Mouse (Mus musculus) heart, embryonic 15.5 days (tissue): ENCODE results near the gene Mob4. TPM values are rescaled to one million over a fixed set of nuclear protein-coding genes. Genes with fewer than 3 reads are reported as not detected.
"Not testable (repeated sequence)": the region's sequence is repeated elsewhere in the genome, so short reads cannot be mapped to it uniquely, and the experiment has no call there.

Source experiments
- ATAC-seq: fragments of 200-750 bp; cut with Nextera tagmentation; replicated peaks from 2 replicates; pipeline ENCODE4 v1.8.0; 2017; ENCODE audit warnings: low read depth, moderate TSS enrichment; ENCODE audit not compliant: insufficient number of reproducible peaks, insufficient read depth, low FRiP score
- H3K27ac ChIP-seq: fragments of 300-500 bp; sonication (generic); 2 replicates; pipeline ENCODE4 v1.5.1; 2015; ENCODE audit warnings: mild to moderate bottlenecking, inconsistent platforms
- H3K27me3 ChIP-seq: fragments of 300-500 bp; sonication (generic); 2 replicates; pipeline ENCODE4 v1.6.1; 2015; ENCODE audit warnings: inconsistent platforms
- H3K36me3 ChIP-seq: fragments of 300-500 bp; sonication (generic); 2 replicates; pipeline ENCODE4 v1.6.1; 2015; ENCODE audit warnings: mild to moderate bottlenecking, inconsistent platforms
- H3K4me1 ChIP-seq: fragments of 300-500 bp; sonication (generic); replicated peaks from 2 replicates; pipeline ENCODE4 v1.6.1; 2015; ENCODE audit warnings: inconsistent platforms
- H3K4me2 ChIP-seq: fragments of 300-500 bp; sonication (generic); 2 replicates; pipeline ENCODE4 v1.6.1; 2015; ENCODE audit warnings: inconsistent platforms, mild to moderate bottlenecking, moderate library complexity
- H3K4me3 ChIP-seq: fragments of 300-500 bp; sonication (generic); 2 replicates; pipeline ENCODE4 v1.5.1; 2015; ENCODE audit warnings: mild to moderate bottlenecking, inconsistent platforms
- H3K9ac ChIP-seq: fragments of 300-500 bp; sonication (generic); 2 replicates; pipeline ENCODE4 v1.6.1; 2015; ENCODE audit warnings: mild to moderate bottlenecking, inconsistent platforms
- H3K9me3 ChIP-seq: fragments of 300-500 bp; sonication (generic); replicated peaks from 2 replicates; pipeline ENCODE4 v1.6.1; 2016; ENCODE audit warnings: inconsistent platforms
- WGBS: fragments of 180-500 bp; shearing (Covaris S2); methylation state at CpG from one replicate; pipeline ENCODE4 v1.1.7; 2015; ENCODE audit warnings: mixed read lengths; 5-methylcytosine and 5-hydroxymethylcytosine counted together
- polyA plus RNA-seq: library from polyadenylated mRNA; unstranded; fragments of >200 nt; fragmentation: Nextera tagmentation; extraction: Ambion mirVana; gene quantifications from 2 replicates; pipeline ENCODE4 v1.2.1, GENCODE M21; 2015

Gene Mob4
- polyA plus RNA-seq, 1 experiment from 2014 or later, result 109 TPM

- ATAC-seq, result no peak
- Histone ChIP-seq H3K4me2 (no peak overlapping the region), H3K36me3 (no peaks in the 10 kb centered on the region), H3K27me3 (no peaks in the 10 kb centered on the region), H3K4me1 (no peaks in the 10 kb centered on the region), H3K9ac (no peak overlapping the region), H3K9me3 (no peaks in the 10 kb centered on the region), H3K4me3 (no peak overlapping the region), H3K27ac (no peak overlapping the region)
- WGBS, result 75% methylated on average over 9 of the region's 9 CpGs
These were observed 24.0 kb upstream of the Mob4 start for GRCm38 (mm10) chr1:55106919-55107585.

- Histone ChIP-seq H3K4me1 (no peaks in the 10 kb centered on the region), H3K4me2 (no peak overlapping the region), H3K36me3 (no peaks in the 10 kb centered on the region), H3K4me3 (no peak overlapping the region), H3K9ac (no peak overlapping the region), H3K27ac (no peak overlapping the region), H3K9me3 (no peaks in the 10 kb centered on the region), H3K27me3 (no peaks in the 10 kb centered on the region)
- WGBS, result 82% methylated on average over 1 of the region's 1 CpGs
- no peak for ATAC-seq
These were observed 23.4 kb upstream of the Mob4 start for GRCm38 (mm10) chr1:55107644-55108043.

DNA sequence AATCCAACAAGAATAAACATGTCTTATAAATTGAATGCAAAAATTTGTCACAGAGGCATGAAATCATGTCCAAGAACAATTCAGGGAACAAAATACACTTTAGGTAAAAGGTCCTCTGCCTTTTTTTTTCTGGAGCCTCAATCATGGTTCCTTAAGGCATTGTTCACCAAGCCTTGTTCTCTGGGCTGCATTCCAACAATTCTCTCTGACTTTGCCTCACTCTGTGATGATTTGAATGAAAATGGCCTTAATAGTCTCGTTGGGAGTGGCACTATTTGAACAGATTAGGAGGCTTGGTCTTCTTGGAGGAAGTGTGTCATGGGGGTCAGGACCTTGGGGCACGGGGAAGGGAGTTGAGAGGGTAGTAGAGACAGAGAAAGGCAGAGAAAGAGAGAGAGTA lies 22.6 kb upstream of the Mob4 start:
- no peaks in the 10 kb centered on the region for H3K36me3 ChIP-seq
- H3K4me1 ChIP-seq, result no peaks in the 10 kb centered on the region
- H3K9me3 ChIP-seq, result no peaks in the 10 kb centered on the region
- H3K27me3 ChIP-seq, result no peaks in the 10 kb centered on the region
- no peak overlapping the region for H3K4me3 ChIP-seq
- no peak overlapping the region for H3K9ac ChIP-seq
- H3K4me2 ChIP-seq, result no peak overlapping the region
- 43% methylated on average over 2 of the region's 2 CpGs for WGBS
- no peak overlapping the region for H3K27ac ChIP-seq
- no peak for ATAC-seq

DNA sequence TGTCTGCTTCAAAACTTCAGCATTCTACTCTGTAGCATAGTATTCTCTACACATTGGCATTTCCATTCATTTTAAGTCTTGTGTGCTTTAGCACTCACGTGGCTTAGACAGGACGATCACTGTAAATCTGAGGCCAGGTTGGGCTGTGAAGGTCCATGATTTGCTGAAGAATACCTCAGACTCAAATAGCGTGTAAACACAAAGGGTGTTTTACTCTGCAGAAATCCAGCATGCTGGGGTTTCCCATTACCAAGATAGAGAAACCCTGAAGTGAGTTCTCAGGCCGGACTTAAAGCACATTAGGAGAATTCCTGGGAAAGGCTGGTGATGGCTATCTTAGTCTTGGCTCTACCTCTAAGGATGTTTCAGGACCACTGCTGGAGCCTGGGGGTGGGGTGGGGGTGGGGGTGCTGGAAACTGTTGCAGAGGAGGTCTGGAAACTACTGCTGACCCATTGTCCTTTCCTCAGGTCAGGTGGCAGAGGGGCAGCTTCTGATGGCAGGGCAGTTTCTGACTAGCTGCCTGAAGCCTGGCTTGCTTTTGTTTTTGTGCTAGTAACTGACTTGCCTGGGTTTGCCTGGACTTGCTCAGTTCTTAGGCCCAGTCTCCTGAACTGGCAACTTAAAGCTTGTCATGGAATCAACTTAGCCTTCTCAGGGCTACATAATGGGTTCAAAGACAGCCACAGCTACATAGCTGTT lies 21.8 kb upstream of the Mob4 start:
- WGBS, result 79% methylated on average over 4 of the region's 4 CpGs
- no peaks in the 10 kb centered on the region for H3K36me3 ChIP-seq
- ATAC-seq, result no peak

GRCm38 (mm10) chr1:55123046-55123445 lies 8.0 kb upstream of the Mob4 start:
- no peak for ATAC-seq
- no peaks in the 10 kb centered on the region for H3K36me3 ChIP-seq
- no peak overlapping the region for H3K4me3 ChIP-seq
- no peaks in the 10 kb centered on the region for H3K4me1 ChIP-seq
- no peaks in the 10 kb centered on the region for H3K9me3 ChIP-seq
- H3K9ac ChIP-seq, result no peak overlapping the region
- H3K4me2 ChIP-seq, result no peak overlapping the region
- 81% methylated on average over 5 of the region's 5 CpGs for WGBS
- no peaks in the 10 kb centered on the region for H3K27me3 ChIP-seq
- H3K27ac ChIP-seq, result no peak overlapping the region

More for the DNA sequence above, 21.8 kb upstream of the Mob4 start:
- no peaks in the 10 kb centered on the region for H3K4me1 ChIP-seq
- H3K4me3 ChIP-seq, result no peak overlapping the region
- H3K4me2 ChIP-seq, result no peak overlapping the region
- no peaks in the 10 kb centered on the region for H3K9me3 ChIP-seq
- no peaks in the 10 kb centered on the region for H3K27me3 ChIP-seq
- no peak overlapping the region for H3K27ac ChIP-seq
- no peak overlapping the region for H3K9ac ChIP-seq

DNA sequence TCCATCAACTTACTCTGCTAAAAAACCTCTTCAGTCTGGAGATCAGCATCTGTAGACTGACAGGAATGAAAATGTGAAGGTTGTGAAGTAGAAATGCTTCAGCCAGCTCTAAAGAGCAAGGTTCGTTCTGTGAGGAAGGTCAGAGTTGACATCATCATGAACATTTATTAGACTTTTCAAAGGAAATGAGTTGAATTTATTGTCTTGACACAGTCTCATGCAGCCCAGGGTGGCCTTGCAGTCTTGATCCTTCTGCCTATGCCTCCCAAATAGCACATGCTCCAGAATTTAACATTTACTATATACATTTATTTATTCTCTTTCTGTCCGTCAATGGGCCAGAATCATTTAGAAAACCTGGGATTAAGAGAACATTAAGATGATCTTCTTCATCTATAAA lies 7.5 kb upstream of the Mob4 start:
- 73% methylated on average over 2 of the region's 2 CpGs for WGBS
- no peak overlapping the region for H3K4me3 ChIP-seq
- H3K36me3 ChIP-seq, result no peaks in the 10 kb centered on the region
- H3K9ac ChIP-seq, result no peak overlapping the region
- no peak overlapping the region for H3K4me2 ChIP-seq
- H3K9me3 ChIP-seq, result no peaks in the 10 kb centered on the region
- no peaks in the 10 kb centered on the region for H3K27me3 ChIP-seq
- ATAC-seq, result no peak
- no peak overlapping the region for H3K27ac ChIP-seq
- H3K4me1 ChIP-seq, result no peaks in the 10 kb centered on the region

- 88% methylated on average over 2 of the region's 2 CpGs for WGBS
- ATAC-seq, H3K9ac ChIP-seq: not testable (repeated sequence)
These were observed 6.9 kb upstream of the Mob4 start for GRCm38 (mm10) chr1:55124136-55124535.

DNA sequence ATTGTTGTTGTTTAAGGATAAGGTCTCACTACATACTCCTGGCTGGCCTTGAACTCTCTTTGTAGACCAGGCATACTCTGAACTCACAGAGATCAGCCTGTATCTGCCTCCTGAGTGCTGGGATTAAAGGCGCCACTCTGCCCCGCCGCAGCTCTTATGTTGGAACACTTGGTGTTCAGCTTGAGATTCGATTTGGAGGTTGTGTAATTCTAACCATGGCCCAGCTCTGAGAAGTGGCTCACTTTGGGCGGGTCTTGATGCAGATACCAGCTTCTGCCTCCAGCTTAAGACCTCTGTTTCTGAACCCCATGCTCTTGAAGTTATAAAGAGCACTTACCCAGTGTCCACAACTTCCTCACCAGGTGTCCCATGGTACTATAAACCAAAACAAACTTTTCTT lies 1.3 kb upstream of the Mob4 start:
- no peak overlapping the region for H3K4me3 ChIP-seq
- H3K36me3 ChIP-seq, result no peaks in the 10 kb centered on the region
- H3K27ac ChIP-seq, result no peak overlapping the region
- no peaks in the 10 kb centered on the region for H3K9me3 ChIP-seq
- 87% methylated on average over 5 of the region's 5 CpGs for WGBS
- ATAC-seq, result no peak
- H3K27me3 ChIP-seq, result no peaks in the 10 kb centered on the region
- peaks cover 11% of the 10 kb centered on the region for H3K4me1 ChIP-seq
- H3K9ac ChIP-seq, result no peak overlapping the region
- H3K4me2 ChIP-seq, result no peak overlapping the region

More at GRCm38 (mm10) chr1:55124136-55124535, 6.9 kb upstream of the Mob4 start:
- not testable (repeated sequence) for H3K4me3 ChIP-seq, H3K27me3 ChIP-seq, H3K27ac ChIP-seq, H3K36me3 ChIP-seq, H3K4me1 ChIP-seq, H3K9me3 ChIP-seq, H3K4me2 ChIP-seq

DNA sequence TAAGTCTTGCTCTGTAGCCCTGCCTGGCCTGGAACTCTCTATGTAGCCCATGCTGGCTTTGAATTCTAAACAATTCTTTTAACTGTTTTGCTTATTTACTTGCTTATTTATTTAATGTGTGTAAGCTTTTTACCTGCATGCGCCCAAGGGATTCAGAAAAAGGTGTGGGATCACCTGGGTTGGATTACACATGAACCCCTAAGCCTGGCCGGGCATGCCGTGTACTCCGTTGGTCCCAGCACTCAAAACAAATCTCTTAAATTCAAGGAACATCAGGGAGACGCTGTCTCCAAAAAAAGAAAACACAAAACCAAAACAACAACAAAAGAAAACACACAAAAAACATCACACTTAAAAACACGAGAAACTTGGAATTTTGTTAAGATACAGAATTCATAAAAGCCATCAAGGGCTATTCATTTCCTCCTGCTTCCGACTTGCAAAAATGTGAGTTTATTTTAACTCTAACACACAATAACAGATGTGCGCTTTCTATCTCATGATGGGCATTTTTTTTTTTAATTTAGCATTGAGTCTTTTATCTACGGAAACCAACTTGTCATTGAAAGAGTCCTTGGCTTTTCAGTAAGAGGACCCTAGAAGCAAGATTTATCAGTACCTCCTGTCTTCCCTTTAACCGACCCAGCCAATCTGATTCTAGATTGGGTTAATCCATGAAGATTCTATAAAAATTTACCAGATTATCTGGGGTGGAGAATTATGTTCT lies 678 bp upstream of the Mob4 start:
- 65% methylated on average over 10 of the region's 10 CpGs for WGBS
- Histone ChIP-seq H3K4me1 (peaks cover 11% of the 10 kb centered on the region), H3K9ac (peak overlapping the region; percentile 91), H3K27ac (peak overlapping the region; percentile 97), H3K9me3 (no peaks in the 10 kb centered on the region), H3K4me2 (peak overlapping the region; percentile 67), H3K27me3 (no peaks in the 10 kb centered on the region), H3K4me3 (peak overlapping the region; percentile 85), H3K36me3 (no peaks in the 10 kb centered on the region)
- ATAC-seq, result no peak

DNA sequence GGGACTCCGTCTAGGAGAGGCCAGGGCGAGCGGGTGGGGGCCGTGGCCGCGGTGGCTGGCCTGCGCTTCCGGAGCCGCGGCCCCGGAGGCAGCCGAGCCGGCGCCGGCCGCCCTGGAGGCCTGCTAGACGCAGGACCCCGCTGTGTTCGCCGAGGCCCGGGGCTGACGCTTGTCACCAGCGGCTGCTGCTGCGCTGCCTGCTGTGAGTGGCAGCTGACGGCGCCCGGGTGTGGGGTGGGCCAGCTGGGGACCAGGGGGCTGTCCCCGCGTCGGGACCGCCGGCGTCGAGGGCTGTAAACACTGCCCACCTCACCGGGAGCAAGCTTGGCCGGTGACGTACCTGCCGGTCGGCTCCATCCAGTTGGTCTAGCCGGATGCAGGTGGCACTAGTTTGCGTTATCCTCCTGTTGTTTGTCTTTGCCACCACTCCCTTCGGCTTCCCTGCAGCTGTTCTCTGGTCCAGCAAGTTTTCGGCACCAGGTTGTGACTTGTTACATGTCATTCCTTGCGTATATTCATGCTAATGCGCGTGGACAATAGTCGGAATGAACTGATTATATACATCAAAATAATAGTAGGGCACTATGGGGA lies 488 bp downstream of the Mob4 start:
- H3K9me3 ChIP-seq, result no peaks in the 10 kb centered on the region
- peak overlapping the region; percentile 91 for H3K9ac ChIP-seq
- peak; percentile 61 for ATAC-seq
- H3K27ac ChIP-seq, result peak overlapping the region; percentile 97
- peaks cover 11% of the 10 kb centered on the region for H3K4me1 ChIP-seq
- H3K4me3 ChIP-seq, result peak overlapping the region; percentile 85
- under 1% methylated on average over 47 of the region's 47 CpGs for WGBS
- H3K27me3 ChIP-seq, result no peaks in the 10 kb centered on the region
- peak overlapping the region; percentile 67 for H3K4me2 ChIP-seq
- no peaks in the 10 kb centered on the region for H3K36me3 ChIP-seq

- H3K4me3 ChIP-seq, result peak overlapping the region; percentile 85
- peaks cover 11% of the 10 kb centered on the region for H3K4me1 ChIP-seq
- no peaks in the 10 kb centered on the region for H3K36me3 ChIP-seq
- H3K9ac ChIP-seq, result peak overlapping the region; percentile 91
- H3K27ac ChIP-seq, result peak overlapping the region; percentile 97; the same call in 1 of the 2 replicates
- H3K4me2 ChIP-seq, result peak overlapping the region; percentile 67
- WGBS, result 41% methylated on average over 4 of the region's 4 CpGs
- H3K9me3 ChIP-seq, result no peaks in the 10 kb centered on the region
- no peak for ATAC-seq
- H3K27me3 ChIP-seq, result no peaks in the 10 kb centered on the region
These were observed 1.3 kb downstream of the Mob4 start for GRCm38 (mm10) chr1:55132308-55132707.
